ENCODE assay signal across 15 mouse cellular contexts in the genomic region with DNA sequence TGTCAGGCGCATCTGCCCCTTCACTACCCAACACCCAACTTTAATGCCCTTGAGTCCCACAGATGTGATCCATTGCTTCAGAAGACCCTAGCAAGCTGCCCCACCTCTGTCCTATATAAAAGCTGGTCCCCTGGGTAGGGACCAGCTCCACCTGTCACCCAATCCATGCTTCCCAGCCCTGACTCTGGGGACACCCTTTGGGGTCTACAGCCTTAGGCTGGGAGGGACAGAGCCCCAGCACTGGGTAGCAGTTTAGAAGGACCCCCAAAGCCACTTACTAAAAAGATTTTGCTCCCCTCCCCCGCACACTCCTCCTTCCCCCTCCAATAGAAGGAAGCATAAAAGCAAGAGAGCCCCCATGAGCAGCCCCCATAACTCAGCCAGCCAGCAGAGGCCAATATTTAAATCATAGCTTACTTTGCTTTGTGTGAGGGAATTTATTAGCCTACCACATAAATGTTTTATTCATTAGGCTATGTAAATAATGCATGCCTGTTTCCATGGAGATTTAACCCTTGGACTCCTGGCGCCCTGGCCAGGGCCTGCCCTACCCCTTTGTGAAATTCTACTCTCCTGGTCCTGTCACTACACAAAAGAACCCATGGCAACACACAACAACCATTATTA.
DNase-seq lines count a peak whose midpoint lies in the region; ATAC-seq and TF ChIP-seq lines count a peak whose summit lies in the region.
"Had no signal": no experiment of that assay in that cellular context is flagged by ENCODE, and none has a peak within 500 bp of the region (broad histone marks: within the 10 kb centered on the region; RNA-seq: fewer than 3 reads in every experiment).

No protein-coding gene starts in this region.

- no peak; the same call in 1 of the 2 replicates for TF ChIP-seq CTCF in midbrain, postnatal 0 days (IDR thresholded peaks at IDR 0.05)

- H3K9me3 ChIP-seq in forebrain, embryonic 14.5 days (replicated peaks; ENCODE audit: control insufficient read depth, low read length): no peaks in the 10 kb centered on the region
- no peaks in the 10 kb centered on the region for H3K9me3 ChIP-seq in hindbrain, embryonic 16.5 days (ENCODE audit: control insufficient read depth, low read length)
- no peaks in the 10 kb centered on the region for H3K9me3 ChIP-seq in midbrain, postnatal 0 days (ENCODE audit: low read length)
- H3K9me3 ChIP-seq: liver, embryonic 13.5 days had no signal

- H3K4me1 ChIP-seq in forebrain, embryonic 14.5 days (ENCODE audit: control insufficient read depth, insufficient read depth, low read length): peaks cover 12% of the 10 kb centered on the region
- peaks cover 3% of the 10 kb centered on the region; the same call in 1 of the 2 replicates for H3K4me1 ChIP-seq in hindbrain, embryonic 16.5 days (ENCODE audit: control insufficient read depth, insufficient read depth, low read depth, low read length)
- H3K4me1 ChIP-seq in midbrain, postnatal 0 days (ENCODE audit: insufficient read depth, low read length): peaks cover 6% of the 10 kb centered on the region; the same call in 1 of the 2 replicates
- H3K4me1 ChIP-seq: liver, embryonic 13.5 days had no signal

- H3K4me3 ChIP-seq in forebrain, embryonic 14.5 days (ENCODE audit: low read depth, low read length): no peak overlapping the region
- H3K4me3 ChIP-seq in hindbrain, embryonic 16.5 days (ENCODE audit: low read length): no peak overlapping the region
- H3K4me3 ChIP-seq in midbrain, postnatal 0 days (ENCODE audit: low read depth, low read length): no peak overlapping the region
- H3K4me3 ChIP-seq: heart, adult 2 months; liver, embryonic 13.5 days had no signal

- WGBS in forebrain, embryonic 14.5 days: 61% methylated on average over 3 of the region's 3 CpGs
- 32% methylated on average over 3 of the region's 3 CpGs for WGBS in hindbrain, embryonic 16.5 days
- 44% methylated on average over 3 of the region's 3 CpGs for WGBS in midbrain, postnatal 0 days

- peak; percentile 78 for DNase-seq in embryo, embryonic 10.5 days (ENCODE audit: low spot score)
- peak; percentile 69 for DNase-seq in forebrain, embryonic 14.5 days (ENCODE audit: low spot score)
- DNase-seq in midbrain, postnatal 0 days (ENCODE audit: low spot score): no peak
- no peak for DNase-seq in adrenal gland, adult 8-10 months
- DNase-seq in gastrocnemius, postnatal 25 days: no peak
- no peak for DNase-seq in heart, adult 18-20 months
- no peak for DNase-seq in heart, postnatal 4 days
- DNase-seq: adrenal gland, postnatal 10 days; cerebellum, postnatal 10 days; heart, adult 2 months; kidney, postnatal 10 days; liver, embryonic 13.5 days; lung, postnatal 36 days had no signal

- no peaks in the 10 kb centered on the region for H3K27me3 ChIP-seq in forebrain, embryonic 14.5 days (replicated peaks; ENCODE audit: control insufficient read depth, insufficient read depth, low read length)
- no peaks in the 10 kb centered on the region for H3K27me3 ChIP-seq in hindbrain, embryonic 16.5 days (replicated peaks; ENCODE audit: control insufficient read depth, insufficient read depth, low read length)
- no peaks in the 10 kb centered on the region for H3K27me3 ChIP-seq in midbrain, postnatal 0 days (ENCODE audit: insufficient read depth, low read length)
- H3K27me3 ChIP-seq: liver, embryonic 13.5 days had no signal

- H3K36me3 ChIP-seq in forebrain, embryonic 14.5 days (ENCODE audit: control insufficient read depth, insufficient read depth, low read length): no peaks in the 10 kb centered on the region
- H3K36me3 ChIP-seq in hindbrain, embryonic 16.5 days (ENCODE audit: control insufficient read depth, insufficient read depth, low read length): no peaks in the 10 kb centered on the region
- H3K36me3 ChIP-seq in midbrain, postnatal 0 days (ENCODE audit: insufficient read depth, low read length): no peaks in the 10 kb centered on the region
- H3K36me3 ChIP-seq: liver, embryonic 13.5 days had no signal

- no peak overlapping the region for H3K4me2 ChIP-seq in forebrain, embryonic 14.5 days (ENCODE audit: low read length)
- H3K4me2 ChIP-seq in hindbrain, embryonic 16.5 days (ENCODE audit: low read length): no peak overlapping the region
- H3K4me2 ChIP-seq in midbrain, postnatal 0 days (ENCODE audit: low read depth, low read length, poor library complexity, severe bottlenecking): no peak overlapping the region
- H3K4me2 ChIP-seq: liver, embryonic 13.5 days had no signal

- ATAC-seq in forebrain, embryonic 14.5 days: peak; percentile 73
- peak; percentile 58 for ATAC-seq in hindbrain, embryonic 16.5 days
- peak; percentile 55 for ATAC-seq in midbrain, postnatal 0 days (ENCODE audit: low FRiP score)
- ATAC-seq: intestine, embryonic 16.5 days had no signal

- no peak overlapping the region for H3K27ac ChIP-seq in forebrain, embryonic 14.5 days (ENCODE audit: low read depth, low read length)
- no peak overlapping the region for H3K27ac ChIP-seq in hindbrain, embryonic 16.5 days (ENCODE audit: low read depth, low read length)
- peak overlapping the region; percentile 51; the same call in 1 of the 2 replicates for H3K27ac ChIP-seq in midbrain, postnatal 0 days (ENCODE audit: low read depth, low read length)
- H3K27ac ChIP-seq: heart, adult 2 months; liver, embryonic 13.5 days had no signal

- H3K9ac ChIP-seq in forebrain, embryonic 14.5 days (ENCODE audit: low read length): no peak overlapping the region
- H3K9ac ChIP-seq in hindbrain, embryonic 16.5 days (ENCODE audit: low read depth, low read length): no peak overlapping the region
- H3K9ac ChIP-seq in midbrain, postnatal 0 days (replicated peaks; ENCODE audit: low read length, poor library complexity, severe bottlenecking): no peak overlapping the region
- H3K9ac ChIP-seq: liver, embryonic 13.5 days had no signal

Comparison
In these comparisons a context has a peak if more than half of its experiments do, and no peak if none do; other contexts are left out.
1. DNase-seq: peak in embryo, embryonic 10.5 days (single experiment) and forebrain, embryonic 14.5 days (single experiment); none in midbrain, postnatal 0 days (single experiment), adrenal gland, adult 8-10 months (single experiment), gastrocnemius, postnatal 25 days (single experiment), heart, adult 18-20 months (0 of 2) and heart, postnatal 4 days (single experiment).
2. Peak in every context shown above with its lines, with median percentiles within 50 percentile points of each other: ATAC-seq.